Mouse (Mus musculus) liver, embryonic 14.5 days (tissue): ENCODE data around the gene Nkapd1.

Experiments used
- CTCF ChIP-seq: IDR thresholded peaks from 2 replicates; pipeline ENCODE4 v1.5.1; 2016; ENCODE audit warnings: antibody characterized with exemption, low read depth, control low read depth
- EP300 ChIP-seq: IDR thresholded peaks from 2 replicates; pipeline ENCODE4 v1.6.1; 2016; ENCODE audit warnings: antibody characterized with exemption, low read depth

GRCm38 (mm10) chr9:50580370-50580769, 36.9 kb downstream of the Nkapd1 start:
- TF ChIP-seq EP300 = no peak
- no peak for TF ChIP-seq CTCF
